7 mouse cellular contexts compared by ENCODE assay signal in the genomic region with DNA sequence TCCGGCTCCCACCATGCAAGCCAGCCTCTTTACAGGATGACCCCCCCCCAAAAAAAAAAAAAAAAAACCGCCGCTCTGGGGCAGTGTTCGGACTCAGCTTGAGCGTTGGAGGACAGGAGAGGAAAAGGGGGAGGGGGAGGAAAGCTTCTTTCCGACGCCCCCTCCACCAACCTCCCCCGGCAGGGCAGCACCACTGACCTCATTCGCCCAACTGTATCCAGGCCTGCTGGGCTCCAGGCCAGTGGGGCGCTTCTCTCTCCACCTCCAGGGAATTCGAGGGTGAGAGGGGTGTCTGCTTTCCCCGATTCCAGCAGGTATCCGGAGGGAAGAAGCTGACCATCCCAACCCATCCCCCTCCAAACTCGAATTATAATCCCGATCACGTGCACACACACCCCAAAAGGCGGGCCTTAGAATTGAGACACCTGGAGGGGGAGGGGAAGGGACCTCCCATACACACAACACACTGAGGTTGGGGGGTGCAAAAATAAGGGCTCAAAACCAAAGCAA. TPM values are rescaled to one million over a fixed set of nuclear protein-coding genes. Genes with fewer than 3 reads are reported as not detected.
A peak's percentile ranks its signal among the peaks of the same experiment; 100 is the strongest.
DNase-seq lines count a peak whose midpoint lies in the region; ATAC-seq lines count a peak whose summit lies in the region.

No protein-coding gene starts in this region.

- DNase-seq in embryo, embryonic 10.5 days (ENCODE audit: low spot score) = peak; percentile 85
- DNase-seq in heart, postnatal 10 days = peak; percentile 64 to 73
- peak; percentile 62 to 76 for DNase-seq in kidney, postnatal 25 days
- peak; percentile 64 to 68 for DNase-seq in lung, postnatal 4 days
- peak; percentile 32 for DNase-seq in right cerebral cortex, postnatal 14 days

- ATAC-seq in CD4-positive, CD25-positive, alpha-beta regulatory T cell, adult 4 months = peak; percentile 48
- ATAC-seq in activated CD4-positive, CD25-positive, alpha-beta regulatory T cell, adult 4 months = peak; percentile 18

- intact Hi-C loops in heart, postnatal 10 days (cut with DNase I) = no loop called here

RNA-seq across cellular contexts. Expression of a gene that starts 0.5 kb away (rescaled TPM):
- polyA plus RNA-seq in CD4-positive, CD25-positive, alpha-beta regulatory T cell, adult 4 months (2017; shearing (Covaris generic)) = 1 to 10 TPM; 6.0 to 8.0 TPM
- polyA plus RNA-seq in activated CD4-positive, CD25-positive, alpha-beta regulatory T cell, adult 4 months (2017; shearing (Covaris generic)) = 1 to 10 TPM; 7.5 to 7.9 TPM
- 10 to 100 TPM; 43.3 to 45.5 TPM for total RNA-seq in heart, postnatal 10 days (2021)

Comparison
In these comparisons a context has a peak if more than half of its experiments do, and no peak if none do; other contexts are left out.
1. Peak in every context shown above with its lines: DNase-seq and ATAC-seq.
2. DNase-seq: peak in every context shown above with its lines; median percentile 85 in embryo, embryonic 10.5 days; 69 in kidney, postnatal 25 days; 68 in heart, postnatal 10 days; 66 in lung, postnatal 4 days; 32 in right cerebral cortex, postnatal 14 days.